Mouse (Mus musculus): ENCODE data around the gene Jhy. TPM values are rescaled to one million over a fixed set of nuclear protein-coding genes. Genes with fewer than 3 reads are reported as not detected.

The Jhy gene
- polyA plus RNA-seq, 1 experiment from 2014 or later, result 0.99 TPM

DNA sequence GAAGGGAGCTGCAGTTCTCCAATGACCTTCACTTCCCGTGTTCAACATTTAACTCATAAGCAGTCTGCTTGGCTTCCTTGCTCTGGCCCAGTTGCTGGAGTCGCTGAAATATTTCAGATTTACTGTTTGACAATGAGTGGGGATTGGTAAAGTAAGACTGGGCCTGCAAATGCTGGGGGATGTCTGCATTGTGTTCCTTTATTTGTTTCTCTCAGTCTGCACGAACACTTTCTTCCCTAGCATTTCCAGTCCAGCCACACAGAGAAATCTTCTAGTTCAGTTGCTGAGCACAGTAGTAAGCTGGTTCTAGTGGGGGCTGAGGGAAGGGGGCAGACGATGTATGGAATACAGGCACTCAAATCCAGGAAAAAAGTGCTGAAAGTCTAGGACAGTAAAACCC is 89.0 kb downstream of the Jhy start:
- no peak overlapping the region for H3K4me3 ChIP-seq
- H3K27me3 ChIP-seq, result peaks cover 88% of the 10 kb centered on the region
- peaks cover 30% of the 10 kb centered on the region for H3K4me1 ChIP-seq
- no peak overlapping the region for H3K4me2 ChIP-seq (replicated peaks)
- no peak overlapping the region for H3K9ac ChIP-seq (replicated peaks)
- H3K27ac ChIP-seq (replicated peaks), result no peak overlapping the region
- ATAC-seq (replicated peaks), result no peak
- no peaks in the 10 kb centered on the region for H3K36me3 ChIP-seq
- H3K9me3 ChIP-seq, result no peaks in the 10 kb centered on the region
- WGBS, result 2% methylated on average over 4 of the region's 4 CpGs

DNA sequence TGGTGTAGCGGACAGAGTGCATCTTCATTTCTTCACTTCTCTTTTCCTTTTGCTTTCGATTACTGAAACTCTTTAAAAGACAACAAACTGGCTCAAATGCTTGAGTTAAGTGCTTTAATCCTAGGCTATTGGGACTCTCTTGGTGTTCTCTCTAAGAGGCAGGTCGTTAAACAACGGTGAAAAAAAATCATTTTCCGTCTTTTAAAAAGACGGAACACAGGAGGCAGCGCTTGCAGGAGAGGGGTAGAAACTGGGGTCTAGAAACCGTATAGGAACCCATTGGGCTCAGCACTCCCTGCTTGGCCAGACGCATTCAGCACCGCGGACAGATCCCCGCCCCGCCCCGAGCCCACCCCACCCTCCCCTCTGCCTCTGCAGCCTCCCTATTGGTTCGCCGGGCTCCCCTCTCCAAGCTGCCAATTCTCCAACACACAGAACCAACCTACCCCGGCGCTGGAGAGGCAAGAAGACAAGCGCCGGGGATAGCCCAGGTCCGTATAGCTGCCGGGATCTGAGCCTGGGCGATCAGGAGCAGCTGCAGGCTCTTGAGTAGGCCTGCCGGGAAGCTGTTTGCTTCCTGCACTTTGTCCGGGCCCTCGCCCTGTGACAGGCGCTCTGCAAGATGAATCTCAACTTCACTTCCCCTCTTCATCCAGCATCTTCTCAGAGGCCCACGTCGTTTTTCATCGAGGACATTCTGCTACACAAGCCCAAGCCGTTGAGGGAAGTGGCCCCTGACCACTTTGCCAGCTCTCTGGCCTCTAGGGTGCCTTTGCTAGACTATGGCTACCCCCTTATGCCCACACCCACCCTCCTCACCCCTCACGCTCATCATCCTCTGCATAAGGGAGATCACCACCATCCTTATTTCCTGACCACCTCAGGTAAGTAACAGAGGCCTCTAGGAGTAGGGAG is 90.1 kb downstream of the Jhy start, which contains the start of gene Bsx:
Bsx (plus strand) TSS at position 572 of the 915 bp plus-strand sequence.
- Histone ChIP-seq H3K4me3 (0 out of 2 replicates have a peak within 1 kb of the TSS, but pooled peaks have one; percentile 10), H3K27ac (replicated peaks) (no peak within 1 kb of the TSS), H3K4me2 (replicated peaks) (0 out of 2 replicates have a peak within 1 kb of the TSS, but pooled peaks have one; percentile 14), H3K4me1 (peaks cover 30% of the 10 kb centered on the region), H3K36me3 (no peaks in the 10 kb centered on the region), H3K9me3 (no peaks in the 10 kb centered on the region), H3K9ac (replicated peaks) (no peak within 1 kb of the TSS), H3K27me3 (peaks cover 88% of the 10 kb centered on the region)
- WGBS, result 2% methylated on average over 32 of the region's 32 CpGs
- ATAC-seq (replicated peaks), result 0 out of 2 replicates have a peak, but pooled peaks have one; percentile 60

DNA sequence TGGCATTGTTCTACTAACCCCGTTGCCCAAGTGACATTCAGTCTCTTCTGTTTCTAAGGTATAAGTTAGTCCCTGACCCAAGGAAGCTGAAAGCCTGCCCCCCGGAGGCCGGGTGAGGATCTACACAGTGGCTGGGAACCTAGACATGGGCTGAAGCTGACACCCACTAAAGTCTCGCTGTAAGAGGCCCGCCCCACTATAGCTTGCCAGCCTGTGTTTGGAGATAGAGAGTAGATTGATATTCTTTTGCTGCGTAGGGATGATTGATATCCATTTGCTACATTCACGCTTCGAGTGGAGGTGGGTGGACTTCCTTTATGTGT is 91.8 kb downstream of the Jhy start:
- H3K36me3 ChIP-seq, result no peaks in the 10 kb centered on the region
- no peaks in the 10 kb centered on the region for H3K9me3 ChIP-seq
- H3K4me3 ChIP-seq, result no peak overlapping the region
- H3K27ac ChIP-seq (replicated peaks), result no peak overlapping the region
- ATAC-seq (replicated peaks), result no peak
- no peak overlapping the region for H3K9ac ChIP-seq (replicated peaks)
- H3K27me3 ChIP-seq, result peaks cover 81% of the 10 kb centered on the region
- 2% methylated on average over 8 of the region's 8 CpGs for WGBS
- H3K4me2 ChIP-seq (replicated peaks), result no peak overlapping the region
- H3K4me1 ChIP-seq, result peaks cover 19% of the 10 kb centered on the region

DNA sequence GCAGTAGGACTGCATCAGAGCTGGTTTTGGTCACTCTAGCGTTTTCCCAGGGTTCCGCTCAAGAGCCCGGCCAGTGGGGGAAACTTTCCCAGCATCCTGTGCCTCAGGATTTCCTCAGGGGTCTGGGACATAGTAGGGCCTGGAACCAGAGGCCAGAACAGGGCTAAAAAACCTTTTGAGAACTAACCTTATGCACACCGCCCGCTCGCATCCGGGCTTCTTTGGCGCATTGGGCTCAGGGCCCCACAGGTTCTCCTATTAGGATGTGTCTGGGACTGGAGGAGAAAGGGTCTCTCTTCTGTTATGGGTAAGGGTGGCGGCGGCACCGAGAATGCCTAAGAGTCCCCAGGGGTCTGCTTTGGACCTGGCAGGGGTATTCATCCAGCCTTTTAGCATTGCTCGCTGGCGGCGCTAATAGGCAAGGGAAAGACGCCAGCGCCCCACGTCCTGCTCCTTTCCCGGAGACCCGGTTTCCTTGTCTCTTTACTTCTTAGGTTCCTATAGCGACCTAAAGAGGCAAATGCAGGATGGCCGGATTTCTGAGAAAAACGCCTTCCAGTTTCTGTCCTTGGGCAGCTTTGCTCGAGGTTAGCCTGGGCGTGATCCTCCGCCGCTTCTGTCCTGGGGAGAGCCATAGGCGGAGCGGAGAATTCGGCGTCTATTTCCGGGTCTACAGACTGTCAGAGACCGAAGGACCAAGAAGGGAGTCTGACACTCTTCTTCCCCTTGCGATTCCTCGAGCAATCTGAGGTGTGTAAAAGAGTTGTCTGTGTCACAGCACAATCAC is 92.4 kb downstream of the Jhy start:
- WGBS, result 1% methylated on average over 34 of the region's 34 CpGs
- Histone ChIP-seq H3K9me3 (no peaks in the 10 kb centered on the region), H3K36me3 (no peaks in the 10 kb centered on the region), H3K27me3 (peaks cover 79% of the 10 kb centered on the region), H3K4me3 (0 out of 2 replicates have a peak overlapping the region, but pooled peaks have one; percentile 14), H3K9ac (replicated peaks) (no peak overlapping the region), H3K27ac (replicated peaks) (no peak overlapping the region), H3K4me2 (replicated peaks) (peak overlapping the region; percentile 22; the same call in 1 of the 2 replicates), H3K4me1 (peaks cover 19% of the 10 kb centered on the region)
- ATAC-seq (replicated peaks), result no peak

DNA sequence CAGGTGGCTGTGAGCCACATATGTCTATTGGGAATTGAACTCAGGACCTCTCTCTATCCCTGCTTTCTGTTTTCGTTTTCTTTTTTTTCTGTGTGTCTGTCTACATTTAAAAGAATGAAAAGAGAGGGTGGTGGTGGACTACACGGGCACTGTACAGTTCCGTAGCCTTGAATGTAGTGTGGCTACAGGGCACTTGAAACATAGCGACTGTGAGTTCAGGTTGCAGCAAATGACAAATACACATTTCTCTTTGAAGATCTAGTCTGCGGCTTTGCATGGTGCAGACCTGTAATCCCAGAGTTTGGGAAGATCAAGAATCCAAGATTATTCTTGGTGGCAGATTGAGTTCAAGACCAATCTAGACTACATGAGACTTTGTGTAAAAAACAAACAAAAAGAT is 93.6 kb downstream of the Jhy start:
- H3K27me3 ChIP-seq, result peaks cover 72% of the 10 kb centered on the region
- no peak overlapping the region for H3K4me3 ChIP-seq
- H3K4me1 ChIP-seq, result peaks cover 15% of the 10 kb centered on the region
- 81% methylated on average over 5 of the region's 5 CpGs for WGBS
- H3K36me3 ChIP-seq, result no peaks in the 10 kb centered on the region
- ATAC-seq (replicated peaks), result no peak
- H3K9ac ChIP-seq (replicated peaks), result no peak overlapping the region
- no peaks in the 10 kb centered on the region for H3K9me3 ChIP-seq
- H3K27ac ChIP-seq (replicated peaks), result no peak overlapping the region
- H3K4me2 ChIP-seq (replicated peaks), result no peak overlapping the region

DNA sequence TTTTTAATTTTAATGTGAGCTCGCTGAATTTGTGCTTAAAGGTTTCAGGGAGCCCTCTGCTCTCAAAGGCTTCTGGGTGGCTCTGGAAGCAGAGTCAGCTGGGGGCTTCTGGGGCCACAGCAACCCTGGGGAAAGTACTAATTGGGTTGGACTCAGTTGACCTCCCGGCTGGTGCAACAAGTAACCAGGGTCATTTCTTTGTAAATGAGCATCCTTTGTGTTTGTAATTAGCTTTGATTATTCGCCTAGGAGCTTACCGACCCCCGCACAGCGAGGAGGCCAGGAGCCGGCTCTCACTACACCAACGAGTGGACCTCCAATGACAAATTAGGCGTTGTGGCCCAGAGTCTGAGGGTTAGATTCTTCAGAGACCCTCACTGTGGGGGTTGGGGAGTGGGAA is 104.7 kb downstream of the Jhy start:
- Histone ChIP-seq H3K4me1 (peaks cover 4% of the 10 kb centered on the region; the same call in 1 of the 2 replicates), H3K4me3 (peak overlapping the region; percentile 30), H3K4me2 (replicated peaks) (peak overlapping the region; percentile 49), H3K9me3 (no peaks in the 10 kb centered on the region), H3K27me3 (peaks cover 78% of the 10 kb centered on the region), H3K9ac (replicated peaks) (no peak overlapping the region), H3K27ac (replicated peaks) (no peak overlapping the region), H3K36me3 (no peaks in the 10 kb centered on the region)
- 0 out of 2 replicates have a peak, but pooled peaks have one; percentile 41 for ATAC-seq (replicated peaks)
- 1% methylated on average over 9 of the region's 9 CpGs for WGBS

DNA sequence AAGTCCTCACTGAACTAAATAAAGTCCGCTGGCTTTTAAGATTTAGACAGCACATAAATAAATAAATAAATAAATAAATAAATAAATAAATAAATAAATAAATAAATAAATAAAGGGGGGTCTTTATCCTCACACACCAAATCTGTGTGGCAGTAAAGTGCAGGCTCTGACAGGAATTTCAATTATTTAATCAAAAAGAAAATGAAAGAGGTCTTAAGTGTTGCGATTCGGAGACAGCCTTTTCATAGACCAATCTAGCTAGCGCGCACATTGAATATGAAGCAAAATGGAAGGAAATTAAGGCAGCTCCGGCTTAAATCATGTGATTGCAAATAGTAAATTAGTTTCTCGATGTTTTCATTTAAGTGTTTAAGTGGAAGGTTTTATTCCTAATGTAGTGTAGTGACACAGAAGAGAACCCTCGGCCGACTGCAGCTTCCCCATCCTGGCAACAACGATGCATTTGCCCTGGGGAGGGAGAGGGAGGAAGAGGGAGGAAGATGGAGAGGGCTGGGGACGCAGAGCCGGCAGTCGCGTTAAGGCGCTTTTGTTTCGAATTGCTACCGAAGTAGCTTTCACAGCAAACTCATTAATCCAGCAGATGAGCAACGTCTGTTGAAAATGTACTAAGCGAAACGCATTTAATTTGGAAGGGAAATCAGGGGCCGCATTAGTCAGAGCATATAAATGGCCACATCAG is 105.3 kb downstream of the Jhy start:
- H3K4me1 ChIP-seq, result peaks cover 4% of the 10 kb centered on the region; the same call in 1 of the 2 replicates
- peak overlapping the region; percentile 30 for H3K4me3 ChIP-seq
- H3K27ac ChIP-seq (replicated peaks), result no peak overlapping the region
- ATAC-seq (replicated peaks), result peak; percentile 71; the same call in 1 of the 2 replicates
- H3K36me3 ChIP-seq, result no peaks in the 10 kb centered on the region
- WGBS, result 2% methylated on average over 21 of the region's 21 CpGs
- peaks cover 77% of the 10 kb centered on the region for H3K27me3 ChIP-seq
- no peaks in the 10 kb centered on the region for H3K9me3 ChIP-seq
- peak overlapping the region; percentile 19 for H3K9ac ChIP-seq (replicated peaks)
- peak overlapping the region; percentile 49 for H3K4me2 ChIP-seq (replicated peaks)

DNA sequence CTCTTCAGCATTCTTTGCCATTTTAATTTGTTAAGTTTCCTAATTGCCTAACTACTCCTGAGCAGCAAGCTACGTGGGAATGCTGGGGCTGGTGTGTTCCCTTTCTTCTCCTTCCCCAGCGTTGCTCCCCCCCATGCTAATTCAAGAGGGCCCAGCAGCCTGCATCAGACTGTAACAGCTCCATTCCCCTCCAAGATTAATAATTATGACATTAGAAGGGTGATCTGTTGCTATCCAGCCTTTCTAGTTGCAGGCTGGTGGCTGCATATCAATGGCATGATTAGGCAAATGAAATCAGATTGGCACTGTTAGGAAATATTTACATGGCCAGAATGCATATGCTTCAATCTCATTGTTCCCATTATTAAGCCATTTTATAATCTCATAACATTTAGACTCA is 112.4 kb downstream of the Jhy start:
- Histone ChIP-seq H3K9ac (replicated peaks) (no peak overlapping the region), H3K4me1 (0 out of 2 replicates have a peak, but pooled peaks cover 2% of the 10 kb centered on the region), H3K36me3 (no peaks in the 10 kb centered on the region), H3K9me3 (no peaks in the 10 kb centered on the region), H3K4me2 (replicated peaks) (no peak overlapping the region), H3K27me3 (peaks cover 29% of the 10 kb centered on the region; the same call in 1 of the 2 replicates), H3K27ac (replicated peaks) (no peak overlapping the region), H3K4me3 (no peak overlapping the region)
- WGBS, result 13% methylated on average over 2 of the region's 2 CpGs
- no peak for ATAC-seq (replicated peaks)

Other genes with a start within 250 kb of the Jhy start
- 3,198 TPM in 2 replicates for gene Hspa8, start 163.1 kb downstream of the Jhy start, polyA plus RNA-seq (2015; fragmentation: Nextera tagmentation; extraction: Ambion mirVana)
- gene Bsx, start 90.0 kb downstream of the Jhy start, polyA plus RNA-seq (2015; fragmentation: Nextera tagmentation; extraction: Ambion mirVana), result 0.91 and 2.9 TPM in 2 replicates
- not detected in 2 replicates for gene Crtam, start 40.5 kb upstream of the Jhy start, polyA plus RNA-seq (2015; fragmentation: Nextera tagmentation; extraction: Ambion mirVana)
- 14.7 and 15.4 TPM in 2 replicates for gene Ubash3b, start 197.6 kb upstream of the Jhy start, polyA plus RNA-seq (2015; fragmentation: Nextera tagmentation; extraction: Ambion mirVana)